Mouse (Mus musculus): ENCODE measurements at regions not wholly inside any gene's neighbourhood (a gene's known extent, or its start where the extent isn't known, plus 50 kb on each side); places are given as distances from the start of the nearest gene placed in this dataset.

- no peak for DNase-seq
Observed at GRCm38 (mm10) chr10:43750401-43750800, 151.1 kb downstream of the Qrsl1 start.

GRCm38 (mm10) chr10:43750854-43751253 lies 150.7 kb downstream of the Qrsl1 start:
- no peak for DNase-seq

GRCm38 (mm10) chr10:43751881-43752675 lies 149.5 kb downstream of the Qrsl1 start:
- peak; percentile 67 to 82 for DNase-seq

GRCm38 (mm10) chr10:43756881-43757565 lies 144.5 kb downstream of the Qrsl1 start:
- no peak for DNase-seq

GRCm38 (mm10) chr10:43758124-43759025 lies 143.2 kb downstream of the Qrsl1 start:
- no peak for DNase-seq

GRCm38 (mm10) chr10:43759186-43759905 lies 142.2 kb downstream of the Qrsl1 start:
- no peak for DNase-seq

- no peak for DNase-seq
Observed at GRCm38 (mm10) chr10:43759906-43760281, 141.7 kb downstream of the Qrsl1 start.

- DNase-seq = no peak
Observed at GRCm38 (mm10) chr10:43761979-43762570, 139.5 kb downstream of the Qrsl1 start.

GRCm38 (mm10) chr10:43764581-43764980 lies 137.0 kb downstream of the Qrsl1 start:
- no peak for DNase-seq

- DNase-seq = no peak
Observed at GRCm38 (mm10) chr10:43765275-43765674, 136.3 kb downstream of the Qrsl1 start.

GRCm38 (mm10) chr10:43765829-43766486 lies 135.6 kb downstream of the Qrsl1 start:
- DNase-seq = no peak

GRCm38 (mm10) chr10:43767961-43768726 lies 133.4 kb downstream of the Qrsl1 start:
- DNase-seq = no peak

GRCm38 (mm10) chr10:43769026-43769425 lies 132.5 kb downstream of the Qrsl1 start:
- DNase-seq = no peak

- no peak for DNase-seq
Observed at GRCm38 (mm10) chr10:43775807-43776206, 125.7 kb downstream of the Qrsl1 start.

GRCm38 (mm10) chr10:43777612-43778600 lies 123.6 kb downstream of the Qrsl1 start:
- DNase-seq = peak; percentile 5 to 12

GRCm38 (mm10) chr10:43780571-43780970 lies 121.0 kb downstream of the Qrsl1 start:
- no peak for DNase-seq

GRCm38 (mm10) chr10:43783304-43783703 lies 118.2 kb downstream of the Qrsl1 start:
- no peak for DNase-seq

- DNase-seq = no peak
Observed at GRCm38 (mm10) chr10:43790780-43791179, 110.8 kb downstream of the Qrsl1 start.

- DNase-seq = no peak
Observed at GRCm38 (mm10) chr10:43791525-43792021, 110.0 kb downstream of the Qrsl1 start.

Measured in cerebellum, postnatal 14 days (tissue).